Mouse (Mus musculus) Patski (cell line): ENCODE results near the gene Gm10306. TPM values are rescaled to one million over a fixed set of nuclear protein-coding genes. Genes with fewer than 3 reads are reported as not detected.

Experiments
- ATAC-seq: fragments of 100-300 bp; one replicate; pipeline ENCODE4 v1.8.0; 2021
- CTCF ChIA-PET: fragments of 350-600 bp; sonication (Branson Sonifier 250); formaldehyde crosslinking; loops from one replicate; lab custom pipeline; 2022; ENCODE audit warnings: inconsistent platforms; lab: Charles Lee
- POLR2A ChIA-PET: fragments of 350-600 bp; sonication (Branson Sonifier 250); formaldehyde crosslinking; loops from one replicate; lab custom pipeline; 2022; ENCODE audit warnings: antibody characterized with exemption, inconsistent platforms; lab: Charles Lee
- DNase-seq: peaks from one replicate; pipeline ENCODE4 v3.0.0-alpha.2; 2011; ENCODE audit warnings: low read depth, low spot score
- H3K27me3 ChIP-seq: fragments of 371-371 bp; one replicate; pipeline ENCODE4 v1.5.1; 2021
- CTCF ChIP-seq: fragments of 100-300 bp; IDR thresholded peaks from one replicate; pipeline ENCODE4 v1.5.1; 2021
- in situ Hi-C: fragments of 300-500 bp; cut with MboI; formaldehyde crosslinking; loops from 3 replicates; pipeline ENCODE4 v1.11.1; 2018; ENCODE audit warnings: low pct_unique_long_range_greater_than_20kb, mixed read lengths
- polyA plus RNA-seq: library from polyadenylated mRNA; unstranded; gene quantifications from one replicate; pipeline ENCODE4 v1.2.3, GENCODE M21; 2021

Gene Gm10306
- polyA plus RNA-seq, 1 experiment from 2014 or later = 0.14 TPM

- in situ Hi-C loops = no loop called here
- no peak for ATAC-seq
- H3K27me3 ChIP-seq = no peaks in the 10 kb centered on the region
- DNase-seq = no peak
- CTCF ChIA-PET = no interaction called here
- POLR2A ChIA-PET = no interaction called here
- TF ChIP-seq CTCF = no peak
These were observed 48.2 kb downstream of the Gm10306 start for GRCm38 (mm10) chr4:94604452-94605019.

- in situ Hi-C loops = no loop called here
- ChIA-PET POLR2A (interaction anchor here (0.7 kb wide), 1 partner anchor 8 kb away, joined by 3 read pairs; the partner anchor contains the start of gene Ift74), CTCF (interaction anchor here (0.9 kb wide), 1 partner anchor 11 kb away, joined by 3 read pairs; no protein-coding TSS in a partner anchor)
- no peaks in the 10 kb centered on the region for H3K27me3 ChIP-seq
- no peak for ATAC-seq
- TF ChIP-seq CTCF = no peak
- no peak for DNase-seq
These were observed 49.2 kb downstream of the Gm10306 start for GRCm38 (mm10) chr4:94605591-94605990.

Other genes with a start within 250 kb of the Gm10306 start
- gene Caap1, start 250 bp downstream of the Gm10306 start, polyA plus RNA-seq = 9.7 TPM
- gene Plaa, start 46.7 kb downstream of the Gm10306 start, polyA plus RNA-seq = 51.6 TPM
- 46.5 TPM for gene Ift74, start 57.9 kb downstream of the Gm10306 start, polyA plus RNA-seq
- 0.12 TPM for gene Lrrc19, start 93.6 kb downstream of the Gm10306 start, polyA plus RNA-seq
- not detected for gene Tek, start 182.7 kb downstream of the Gm10306 start, polyA plus RNA-seq